Mouse (Mus musculus) thymus, postnatal 14 days (tissue): ENCODE data around the gene Supt5.

Source experiments
- DNase-seq: peaks from one replicate; pipeline ENCODE4 v3.0.0; 2021

Supt5 gene

GRCm38 (mm10) chr7:28374647-28375046 lies 36.1 kb upstream of the Supt5 start:
- DNase-seq, result no peak

DNA sequence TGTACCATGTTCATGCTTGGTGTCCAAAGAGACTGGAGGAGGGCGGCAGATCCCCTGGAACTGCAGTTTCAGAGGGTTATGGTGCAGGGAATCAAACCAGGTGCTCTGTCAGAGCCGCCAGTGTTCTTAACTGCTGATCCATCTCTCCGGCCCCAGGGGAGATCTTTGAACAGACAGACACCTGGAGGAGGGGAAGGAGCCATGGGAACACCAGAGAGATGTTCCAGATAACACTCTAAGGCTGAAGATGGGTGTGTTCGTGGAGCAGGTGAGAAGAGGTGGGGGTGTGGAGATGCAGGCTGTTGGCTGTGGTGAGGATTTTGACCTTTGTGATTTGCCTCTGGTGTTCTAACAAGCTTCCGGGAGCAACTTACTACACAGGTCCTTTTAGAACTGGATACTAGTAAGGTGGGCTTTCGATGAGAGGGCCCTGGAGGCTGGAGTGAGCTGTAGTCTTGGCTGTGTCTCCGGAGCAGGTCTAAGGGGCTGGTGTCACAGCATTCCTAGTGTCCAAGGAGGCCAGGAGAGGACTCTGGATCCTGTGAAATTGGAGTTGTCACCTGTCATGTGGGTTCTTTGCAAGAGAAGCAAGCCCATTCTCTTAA lies 35.4 kb upstream of the Supt5 start:
- peak; percentile 38 for DNase-seq

DNA sequence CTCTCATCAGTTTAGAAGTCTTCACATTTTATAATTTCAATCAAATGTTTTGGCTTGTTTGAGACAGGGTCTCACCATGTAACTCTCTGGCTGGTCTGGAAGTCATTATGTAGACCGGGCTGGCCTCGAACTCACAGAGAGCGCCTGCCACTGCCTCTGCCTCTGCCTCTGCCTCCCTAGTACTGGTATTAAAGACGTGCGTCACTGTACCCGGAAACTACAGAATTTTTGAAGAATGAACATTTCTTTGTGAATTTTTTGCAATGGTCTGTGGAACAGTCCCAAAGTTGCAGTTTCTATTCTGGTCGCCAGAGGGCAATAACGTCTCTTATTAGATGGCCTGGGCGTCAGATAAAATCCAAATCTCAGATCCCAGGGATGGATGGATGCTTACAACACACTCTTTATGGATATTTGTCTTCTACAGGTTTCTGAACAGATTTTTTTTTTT lies 34.6 kb upstream of the Supt5 start:
- DNase-seq, result peak; percentile 85

DNA sequence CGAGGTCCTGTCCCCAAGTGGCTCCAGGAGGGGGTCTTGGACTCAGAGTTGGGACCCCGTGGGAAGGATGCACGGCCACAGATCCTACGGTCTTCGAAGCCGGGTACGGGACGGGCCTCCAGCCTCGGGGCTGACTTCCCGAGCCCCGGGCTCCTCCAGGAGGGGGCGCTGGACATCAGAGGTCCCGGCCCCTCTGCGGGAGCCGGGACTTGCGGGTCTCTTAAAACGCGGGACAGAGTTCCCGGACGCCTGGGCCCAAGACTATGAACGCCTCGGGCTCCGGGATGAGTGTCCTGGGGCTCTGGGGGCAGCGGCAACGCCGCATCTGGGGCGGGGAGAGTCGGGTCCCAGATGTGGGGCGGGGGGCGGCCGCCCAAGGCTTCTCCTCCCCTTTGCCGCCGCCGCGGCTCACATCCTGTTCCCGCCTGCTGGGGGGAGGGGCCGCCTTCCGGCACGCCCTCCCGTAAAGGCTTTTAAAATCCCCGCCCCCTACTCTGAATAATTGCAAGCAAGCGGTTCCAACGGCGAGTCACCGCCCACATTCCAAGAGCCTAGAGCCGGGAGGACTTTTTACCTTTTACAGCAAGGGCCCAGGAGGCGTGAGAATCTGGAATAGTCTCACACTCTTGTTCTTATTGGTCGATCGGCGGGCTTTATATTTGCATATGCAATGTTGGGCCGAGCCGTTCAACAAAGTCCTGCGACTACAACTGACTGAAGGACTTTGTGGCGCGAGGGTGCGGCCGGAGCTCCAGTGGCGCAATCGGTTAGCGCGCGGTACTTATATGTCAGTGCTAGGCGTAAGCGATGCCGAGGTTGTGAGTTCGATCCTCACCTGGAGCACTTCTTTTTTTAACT lies 33.9 kb upstream of the Supt5 start, which contains the start of gene Plekhg2:
Plekhg2 (minus strand) TSS at position 349 of the 858 bp plus-strand sequence.
- peak; percentile 98 for DNase-seq

DNA sequence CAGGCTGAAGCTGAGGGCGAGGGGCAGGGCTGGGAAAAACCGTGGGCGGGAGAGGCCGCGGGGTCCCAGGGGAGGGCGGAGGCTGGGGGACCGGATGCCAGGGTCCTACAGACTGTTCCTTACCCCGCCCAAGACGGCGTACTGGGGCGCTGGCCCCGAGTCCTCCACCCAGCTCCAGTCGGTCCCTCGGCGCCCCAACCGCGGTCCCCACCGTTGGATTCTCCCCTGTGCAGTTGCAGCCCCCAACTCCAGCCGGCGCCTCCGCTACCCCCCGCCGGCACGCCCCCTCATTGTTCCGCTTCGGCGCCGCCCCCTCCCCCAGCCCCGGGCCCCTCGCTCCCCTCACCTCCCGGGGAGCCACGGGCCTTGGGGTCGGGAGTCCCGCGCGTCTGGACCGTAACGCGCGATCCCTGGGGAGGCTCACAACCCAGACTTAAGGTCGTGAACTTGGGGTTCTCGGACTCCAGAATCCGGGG lies 33.0 kb upstream of the Supt5 start:
- DNase-seq, result peak; percentile 88

DNA sequence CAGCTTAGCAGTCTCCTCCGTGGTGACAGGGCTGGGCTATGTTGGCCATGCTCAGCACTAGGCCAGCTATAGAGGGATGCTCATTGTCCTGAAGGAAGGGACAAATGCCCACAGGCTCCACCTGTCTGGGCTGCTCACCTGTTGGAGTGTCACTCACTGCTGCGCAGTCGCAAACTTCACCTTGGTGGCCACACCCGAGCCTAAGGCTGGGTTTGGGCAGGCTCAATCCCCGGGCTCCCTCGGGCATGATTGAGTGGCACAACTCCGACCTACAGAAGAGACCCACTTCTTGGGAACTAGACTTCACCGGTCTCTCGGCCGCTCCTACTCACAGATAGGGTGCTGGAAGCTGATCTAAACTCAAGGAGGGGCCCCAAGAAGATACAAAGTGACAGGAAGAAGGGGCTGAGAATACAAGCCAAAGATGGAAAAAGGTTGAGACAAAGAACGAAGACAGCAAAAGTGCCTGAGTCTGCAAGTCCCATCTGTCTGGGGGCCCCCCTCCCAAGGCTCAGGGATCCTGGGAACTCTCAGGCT lies 32.5 kb upstream of the Supt5 start:
- DNase-seq, result peak; percentile 56

- no peak for DNase-seq
Measured at GRCm38 (mm10) chr7:28370051-28370450, 31.5 kb upstream of the Supt5 start.

DNA sequence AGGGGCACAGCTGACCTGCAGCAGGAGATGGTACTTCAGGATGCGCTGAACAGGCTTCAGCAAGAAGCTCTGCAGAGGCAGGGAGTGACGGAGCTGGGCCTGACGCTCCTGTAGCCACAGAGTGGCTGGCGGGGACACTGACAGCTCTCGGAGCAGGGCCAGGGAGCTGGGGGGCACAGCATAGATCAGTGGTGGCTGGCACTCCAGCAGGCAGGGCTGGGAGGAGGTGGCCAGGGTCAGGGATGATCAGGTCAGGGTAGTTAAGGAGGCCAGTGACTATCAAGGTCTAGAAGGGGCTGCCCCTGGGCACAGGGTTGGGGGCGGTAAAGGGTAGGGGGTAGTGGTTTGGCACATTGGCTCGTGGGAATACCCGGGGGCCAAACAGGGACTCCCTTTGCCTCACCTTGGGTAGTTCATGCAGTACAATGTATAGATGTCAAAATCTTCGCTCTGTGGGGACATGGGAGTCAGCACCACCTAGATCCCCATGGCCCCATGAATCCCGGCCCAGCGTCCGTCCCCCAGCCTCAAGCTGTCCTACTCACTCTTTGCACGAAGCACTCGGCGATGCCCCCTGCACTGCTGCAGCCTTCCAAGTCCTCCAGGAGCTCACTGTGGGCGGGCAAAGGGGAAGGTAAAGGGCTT lies 29.9 kb upstream of the Supt5 start:
- no peak for DNase-seq

GRCm38 (mm10) chr7:28367663-28368275 lies 29.2 kb upstream of the Supt5 start:
- DNase-seq, result no peak

DNA sequence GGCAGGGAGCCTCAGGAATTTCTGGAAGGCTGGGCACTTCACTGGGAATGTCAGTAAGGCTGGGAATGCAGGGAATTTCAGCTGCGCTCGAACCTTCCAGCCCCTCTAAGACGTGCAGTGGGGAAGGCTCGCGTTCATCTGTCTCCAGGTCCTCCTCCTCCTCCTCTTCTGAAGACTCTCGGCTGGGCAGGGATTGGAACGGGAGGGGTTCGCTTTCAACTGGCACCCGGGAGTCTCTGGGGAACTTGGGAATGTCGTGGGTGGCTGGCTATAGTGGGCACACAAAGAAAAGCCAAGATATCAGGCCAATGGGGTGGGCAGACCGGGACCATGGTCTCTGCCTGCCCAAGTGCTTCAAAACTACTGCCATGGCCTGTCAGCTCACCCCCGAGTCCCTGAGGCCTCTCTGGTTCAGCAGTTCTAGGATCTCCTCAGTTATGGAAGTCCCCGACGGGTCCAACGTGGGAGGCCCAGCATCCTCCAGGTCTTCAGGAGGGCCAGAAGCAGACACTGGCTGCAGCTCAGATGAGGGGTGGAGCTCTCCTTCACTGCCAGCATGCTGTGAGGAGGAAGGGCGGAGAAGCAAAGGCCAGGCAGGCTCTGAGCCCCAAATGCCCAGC lies 24.0 kb upstream of the Supt5 start:
- DNase-seq, result no peak

- no peak for DNase-seq
Measured at GRCm38 (mm10) chr7:28361647-28362341, 23.2 kb upstream of the Supt5 start.

DNA sequence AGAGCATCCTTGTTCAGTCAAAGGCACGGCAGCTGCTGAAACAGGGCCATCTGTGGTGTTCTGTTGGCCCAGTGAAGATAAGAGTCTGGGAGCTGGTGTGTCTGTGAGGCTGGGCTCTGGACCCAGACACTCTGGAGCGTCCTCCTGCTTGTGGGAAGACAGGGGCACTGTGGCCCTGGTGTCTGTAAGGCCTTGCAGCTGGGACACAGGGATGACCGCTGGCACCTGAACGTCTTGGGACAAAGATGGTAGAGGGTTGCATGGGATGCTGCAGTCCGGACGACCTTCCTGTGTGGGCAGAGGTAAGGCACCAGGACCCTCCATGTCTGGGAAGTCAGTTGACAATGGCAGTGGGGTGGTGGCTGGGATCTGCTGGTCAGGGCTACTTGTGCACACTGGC lies 21.7 kb upstream of the Supt5 start:
- no peak for DNase-seq

DNA sequence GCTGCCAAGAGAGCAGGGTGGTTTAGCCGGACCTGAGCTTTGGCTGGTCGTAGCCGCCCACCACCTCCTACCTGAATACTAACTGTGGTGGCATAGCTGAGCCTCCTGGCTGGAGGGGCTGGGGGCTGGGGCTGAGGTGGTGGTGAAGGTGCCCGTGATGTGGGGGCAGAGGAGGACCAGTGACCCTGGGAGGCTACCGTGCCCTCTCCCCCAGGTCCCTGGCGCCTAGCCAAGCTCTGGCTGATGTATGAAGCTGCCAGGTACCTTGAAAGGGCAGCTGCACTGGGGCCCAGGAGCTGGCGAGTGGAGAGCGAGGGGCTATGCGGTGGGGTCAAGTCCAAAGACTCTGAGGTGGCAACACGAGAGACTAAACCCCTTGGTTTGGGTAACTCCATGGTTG lies 21.3 kb upstream of the Supt5 start:
- no peak for DNase-seq

GRCm38 (mm10) chr7:28358431-28358830 lies 19.9 kb upstream of the Supt5 start:
- no peak for DNase-seq

DNA sequence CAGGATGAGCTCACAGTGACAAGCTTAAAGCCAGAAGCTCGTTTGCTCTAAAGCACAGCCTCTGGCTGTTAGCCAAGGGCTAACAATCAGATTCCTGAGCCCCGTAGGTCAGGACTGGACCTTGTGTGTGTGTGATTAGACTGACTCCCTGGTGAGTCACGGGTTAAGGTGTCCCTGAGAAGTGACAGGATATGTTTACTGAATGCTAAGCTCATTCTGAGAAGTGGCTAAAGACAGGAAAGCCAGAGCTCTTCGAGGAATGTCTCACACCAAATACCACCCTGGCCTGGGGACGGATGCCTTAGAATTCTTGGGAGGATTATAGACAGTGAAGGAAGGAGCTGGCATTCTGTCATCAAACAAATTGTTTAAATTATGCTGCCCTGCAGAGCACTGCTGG lies 19.4 kb upstream of the Supt5 start:
- DNase-seq, result no peak

- DNase-seq, result no peak
Measured at GRCm38 (mm10) chr7:28356981-28357380, 18.4 kb upstream of the Supt5 start.

DNA sequence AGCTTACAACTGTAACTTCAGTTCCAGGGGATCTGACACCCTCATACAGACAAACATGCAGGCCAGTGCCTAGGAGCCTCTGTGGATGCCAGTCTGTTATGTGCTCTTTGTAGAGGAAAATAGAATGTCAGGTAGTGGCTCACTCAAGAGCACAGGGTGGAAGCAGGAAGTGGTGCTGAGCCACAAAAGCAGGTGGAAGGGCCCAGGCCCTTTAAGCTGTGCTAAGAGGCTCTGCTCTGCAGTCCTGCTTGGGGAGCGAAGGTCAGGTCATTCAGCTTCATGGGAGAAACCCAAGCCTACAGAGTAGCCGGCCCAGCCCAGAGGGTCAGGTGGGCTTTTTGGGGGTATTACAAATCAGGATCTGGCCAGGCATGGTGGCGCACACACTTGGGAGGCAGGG lies 16.7 kb upstream of the Supt5 start:
- peak; percentile 72 for DNase-seq

DNA sequence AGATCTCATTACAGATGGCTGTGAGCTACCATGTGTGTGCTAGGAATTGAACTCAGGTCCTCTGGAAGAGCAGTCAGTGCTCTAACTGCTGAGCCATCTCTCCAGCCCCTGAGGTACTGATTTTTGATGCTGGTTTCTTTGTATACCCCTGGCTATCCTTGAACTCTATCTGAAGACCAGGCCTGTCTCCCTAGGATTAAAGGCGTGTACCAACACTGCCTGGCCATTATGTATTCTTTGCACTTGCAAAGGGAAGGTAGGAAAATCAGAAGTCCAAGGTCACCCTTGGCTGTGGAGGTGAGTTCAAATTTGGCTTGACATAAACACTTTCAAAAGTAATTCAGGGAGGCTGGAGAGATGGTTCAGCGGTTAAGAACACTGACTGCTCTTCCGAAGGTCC lies 16.1 kb upstream of the Supt5 start:
- no peak for DNase-seq

DNA sequence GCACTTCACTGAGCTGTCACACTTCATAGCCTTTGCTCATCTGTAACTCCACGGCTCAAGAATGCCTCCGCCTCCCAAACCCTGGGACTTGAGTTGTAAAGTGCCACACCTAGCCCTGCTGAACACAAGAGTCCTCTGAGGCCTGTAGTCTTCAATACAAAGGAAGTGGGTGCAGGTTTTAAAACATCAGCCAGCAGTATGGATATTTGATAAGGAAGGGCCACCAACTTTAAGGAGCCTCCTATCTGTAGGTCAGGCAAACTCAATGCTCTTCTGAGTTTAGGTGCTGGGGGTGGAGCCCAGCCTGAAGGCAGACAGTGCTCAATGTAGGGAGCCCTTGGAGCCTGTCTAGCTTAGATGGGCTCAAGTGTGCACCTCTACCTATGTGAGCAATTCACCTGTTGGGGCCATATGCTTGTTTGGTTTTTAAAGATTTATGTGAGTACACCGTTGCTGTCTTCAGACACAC lies 15.6 kb upstream of the Supt5 start:
- DNase-seq, result no peak

- DNase-seq, result peak; percentile 48
Measured at GRCm38 (mm10) chr7:28353267-28353666, 14.7 kb upstream of the Supt5 start.

DNA sequence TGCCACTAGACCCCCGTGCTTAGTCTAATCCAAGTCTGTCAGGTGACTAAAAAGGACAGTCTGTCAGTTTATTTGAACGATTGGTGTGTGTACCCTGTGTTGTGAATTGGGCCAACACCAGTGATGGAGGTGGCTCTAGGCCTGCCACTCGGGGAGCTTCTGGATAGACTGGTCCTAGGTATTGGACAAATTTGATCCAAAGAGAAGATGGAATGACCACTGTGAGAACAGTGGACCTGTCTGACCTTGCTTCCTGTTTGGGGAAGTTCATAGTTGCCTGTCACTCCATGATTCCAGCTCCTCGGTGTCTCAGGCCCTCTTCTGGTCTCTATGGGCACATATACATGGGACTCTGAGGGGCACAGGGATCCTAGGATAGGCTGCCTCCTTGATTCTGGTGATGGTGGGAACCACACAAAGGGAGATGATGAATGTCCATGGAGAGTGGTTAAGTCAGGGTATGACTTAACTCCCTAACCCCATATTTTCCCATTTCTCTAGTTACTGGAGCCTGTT lies 13.2 kb upstream of the Supt5 start:
- no peak for DNase-seq
